Mouse (Mus musculus) forelimb bud, embryonic 11.5 days (tissue): Measurements from ENCODE around the gene Armc12.
"Not testable (repeated sequence)": the region's sequence is repeated elsewhere in the genome, so short reads cannot be mapped to it uniquely, and the experiment has no call there.

Experiments used
- DNase-seq: peaks from one replicate; pipeline ENCODE4 v3.0.0-alpha.2; 2012; ENCODE audit warnings: low read depth, low spot score

Armc12 gene

DNA sequence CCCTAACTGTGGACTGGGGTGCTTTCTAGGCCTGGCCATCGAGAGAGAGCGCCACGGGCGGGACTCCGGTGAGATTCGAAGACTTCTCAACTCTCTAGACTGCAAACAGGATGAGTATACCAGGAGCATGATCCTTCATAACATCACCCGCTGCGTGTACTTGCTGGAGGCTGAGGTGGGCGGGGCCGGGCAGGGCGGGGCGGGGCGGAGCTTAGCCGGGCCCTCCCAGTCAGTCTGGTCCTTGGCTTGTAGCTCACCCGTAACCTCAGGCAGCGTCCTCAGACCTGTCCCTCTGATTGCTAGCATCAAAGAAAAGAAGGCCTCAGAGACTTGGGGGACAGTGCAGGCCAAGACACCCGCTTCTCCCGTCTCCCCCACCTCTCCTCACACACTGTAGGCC is 1.3 kb downstream of the Armc12 start:
- no peak for DNase-seq

DNA sequence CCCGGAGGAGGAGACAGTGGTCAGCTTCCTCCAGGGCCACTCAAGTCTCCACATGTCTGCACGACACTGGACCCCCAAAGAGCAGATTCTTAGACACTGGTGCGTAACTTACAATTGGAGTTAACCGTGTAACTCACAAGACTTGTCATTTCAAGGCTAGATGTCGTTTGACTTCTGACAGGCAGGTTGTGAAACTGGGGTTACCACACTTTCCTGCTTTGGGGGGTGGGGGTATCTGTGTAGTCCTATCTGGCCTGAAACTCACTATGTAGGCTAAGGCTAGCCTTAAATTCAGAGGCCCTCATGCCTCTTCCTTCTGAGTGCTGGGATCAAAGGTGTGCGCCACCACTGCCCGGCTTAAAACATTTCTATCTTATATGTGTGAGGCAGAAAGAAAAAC is 2.0 kb downstream of the Armc12 start:
- DNase-seq = no peak

DNA sequence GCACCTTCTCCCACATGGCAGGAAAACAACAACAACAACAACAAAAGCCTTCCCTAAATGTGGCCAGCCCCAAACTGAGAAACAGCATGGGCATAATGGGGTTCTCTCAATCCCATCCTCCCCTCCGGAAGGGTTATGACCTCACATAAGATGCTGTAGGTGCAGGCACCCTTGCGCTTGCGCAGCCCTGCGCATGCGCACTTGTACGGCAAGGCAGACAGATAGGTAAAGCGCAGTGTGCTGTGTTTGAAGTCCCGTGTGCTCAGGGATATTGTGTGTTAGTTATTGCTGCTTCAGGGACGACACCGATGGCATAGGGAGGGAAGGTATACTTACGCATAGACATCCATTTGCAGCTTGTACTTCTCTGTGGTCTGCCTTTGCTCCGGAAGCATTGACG is 2.7 kb downstream of the Armc12 start:
- no peak for DNase-seq

DNA sequence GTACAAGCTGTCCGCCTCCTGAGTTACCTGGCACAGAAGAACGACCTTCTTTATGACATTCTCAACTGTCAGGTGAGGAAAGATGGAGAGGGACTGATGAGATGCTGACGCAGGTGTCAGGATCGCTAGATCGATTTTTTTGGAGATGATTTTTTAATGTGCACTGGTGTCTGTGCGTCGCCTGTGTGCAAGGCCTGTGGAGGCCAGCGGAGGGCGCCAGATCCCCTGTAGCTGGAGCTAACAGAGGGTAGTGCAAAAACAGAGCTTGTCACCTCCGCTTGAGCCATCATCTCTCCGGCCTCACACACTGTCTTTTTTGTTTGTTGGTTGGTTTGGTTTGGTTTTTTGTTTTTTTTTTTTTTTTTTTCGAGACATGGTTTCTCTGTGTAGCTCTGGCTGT is 7.3 kb downstream of the Armc12 start:
- DNase-seq = no peak

DNA sequence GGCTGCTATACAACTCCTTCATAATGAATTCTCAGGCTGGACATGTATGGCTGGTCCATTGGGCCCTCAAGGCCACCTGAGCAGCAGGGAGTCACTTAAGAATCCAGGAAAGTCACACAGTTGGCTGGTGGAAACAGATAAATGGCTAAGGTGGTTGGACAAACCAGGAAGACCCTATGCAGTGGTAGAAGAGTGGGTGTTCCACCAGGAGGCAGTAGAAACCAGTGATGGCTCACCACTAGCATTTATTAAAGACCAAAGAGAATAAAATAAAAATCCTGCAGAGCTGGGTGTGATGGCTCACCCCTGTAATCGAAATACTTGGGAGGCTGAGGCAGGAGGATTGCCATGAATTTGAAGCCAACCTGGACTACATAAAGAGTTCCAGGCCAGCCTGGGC is 16.3 kb downstream of the Armc12 start:
- DNase-seq = no peak

DNA sequence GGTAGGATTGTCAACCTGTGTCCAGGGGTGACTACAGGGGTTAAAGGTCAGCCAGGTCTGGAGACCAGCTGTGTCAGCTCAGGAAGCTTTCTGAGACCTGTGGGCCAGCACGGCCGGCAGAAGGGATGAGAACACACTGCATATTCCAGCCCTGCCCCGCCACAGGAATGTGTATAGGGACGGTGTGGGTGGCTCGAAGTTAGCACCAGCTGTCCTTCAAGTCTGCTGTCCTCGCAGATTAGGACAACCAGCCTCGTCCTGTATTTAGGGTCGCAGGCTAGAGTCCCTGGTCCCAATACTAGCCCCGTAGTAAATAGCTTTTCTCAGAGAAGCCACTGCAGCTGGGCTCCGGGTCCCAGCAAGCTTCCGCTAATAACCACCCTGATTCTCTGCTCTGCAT is 17.9 kb downstream of the Armc12 start:
- DNase-seq = no peak

DNA sequence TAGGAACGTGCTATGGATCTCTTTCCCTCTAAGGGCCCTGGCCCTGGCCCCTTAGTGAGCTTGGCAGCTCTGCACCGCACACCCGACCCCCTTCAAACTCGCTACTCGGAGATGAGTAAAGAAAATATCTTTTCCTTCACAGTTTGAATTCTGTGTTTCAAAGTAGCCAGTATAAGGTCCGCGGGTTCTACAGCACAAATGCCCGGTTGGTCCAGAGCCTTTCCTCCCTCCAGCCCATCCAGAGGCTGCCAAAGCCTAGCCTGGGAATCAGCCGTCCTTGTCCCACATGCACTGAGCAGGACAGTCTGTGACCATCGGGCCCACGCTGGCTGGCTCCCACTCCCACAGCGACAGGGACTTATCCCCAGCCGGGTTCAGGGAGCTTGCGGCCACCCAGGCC is 18.5 kb downstream of the Armc12 start, which contains the start of gene Clpsl2:
Gene Clpsl2, plus strand, starts transcription at position 301 of the 400 bp plus-strand sequence.
- DNase-seq = no peak

DNA sequence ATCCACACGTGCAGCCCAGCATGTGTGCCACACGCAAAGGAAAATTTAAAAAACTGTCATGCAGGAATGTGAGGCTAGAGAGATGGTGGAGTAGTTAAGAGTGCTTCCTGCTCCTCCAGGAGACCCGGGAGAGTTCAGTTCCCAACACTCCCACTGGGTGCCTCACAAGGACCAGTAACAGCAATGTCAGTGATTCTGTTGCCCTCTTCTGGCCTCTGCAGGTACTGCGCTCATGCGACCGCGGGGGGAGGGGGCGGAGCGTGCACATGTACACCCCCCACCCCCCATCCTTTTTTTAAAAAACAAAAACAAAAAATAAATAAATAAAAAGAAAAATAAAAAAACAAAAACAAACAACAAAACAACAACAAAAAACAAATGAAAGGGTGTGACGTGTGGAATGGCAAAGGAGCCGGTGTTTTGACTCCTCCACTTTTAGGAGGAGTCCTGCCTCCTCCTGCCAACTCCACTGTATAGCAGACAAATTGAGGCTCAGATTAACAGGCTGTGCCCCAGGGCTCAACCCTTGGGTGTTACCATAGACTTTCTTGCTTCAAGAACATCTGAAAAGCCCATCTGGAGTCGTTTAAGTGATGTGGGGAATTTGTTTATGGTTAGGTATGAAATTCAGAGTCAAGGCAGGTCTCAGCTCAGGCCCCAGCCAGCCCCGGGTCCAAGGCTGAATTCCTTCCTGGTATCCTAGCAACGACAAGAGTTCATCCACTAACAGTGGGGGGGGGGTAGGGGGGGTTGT is 22.6 kb downstream of the Armc12 start:
- peak; percentile 85 for DNase-seq

DNA sequence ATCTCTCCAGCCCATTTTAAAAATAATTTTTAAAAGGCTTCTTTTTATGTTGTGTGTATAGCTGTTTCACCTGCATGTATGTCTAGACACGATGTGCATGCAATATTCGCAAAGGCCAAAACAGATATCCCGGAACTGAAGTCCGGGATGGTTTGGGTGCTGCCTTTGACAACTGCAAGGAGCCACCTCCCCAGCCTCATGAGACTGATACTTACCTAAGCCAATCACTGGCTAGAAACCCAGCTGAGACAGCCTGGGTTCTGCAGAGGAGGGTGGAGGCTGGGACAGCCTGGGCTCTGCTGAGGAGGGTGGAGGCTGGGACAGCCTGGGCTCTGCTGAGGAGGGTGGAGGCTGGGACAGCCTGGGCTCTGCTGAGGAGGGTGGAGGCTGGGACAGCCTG is 23.4 kb downstream of the Armc12 start:
- DNase-seq = not testable (repeated sequence)

DNA sequence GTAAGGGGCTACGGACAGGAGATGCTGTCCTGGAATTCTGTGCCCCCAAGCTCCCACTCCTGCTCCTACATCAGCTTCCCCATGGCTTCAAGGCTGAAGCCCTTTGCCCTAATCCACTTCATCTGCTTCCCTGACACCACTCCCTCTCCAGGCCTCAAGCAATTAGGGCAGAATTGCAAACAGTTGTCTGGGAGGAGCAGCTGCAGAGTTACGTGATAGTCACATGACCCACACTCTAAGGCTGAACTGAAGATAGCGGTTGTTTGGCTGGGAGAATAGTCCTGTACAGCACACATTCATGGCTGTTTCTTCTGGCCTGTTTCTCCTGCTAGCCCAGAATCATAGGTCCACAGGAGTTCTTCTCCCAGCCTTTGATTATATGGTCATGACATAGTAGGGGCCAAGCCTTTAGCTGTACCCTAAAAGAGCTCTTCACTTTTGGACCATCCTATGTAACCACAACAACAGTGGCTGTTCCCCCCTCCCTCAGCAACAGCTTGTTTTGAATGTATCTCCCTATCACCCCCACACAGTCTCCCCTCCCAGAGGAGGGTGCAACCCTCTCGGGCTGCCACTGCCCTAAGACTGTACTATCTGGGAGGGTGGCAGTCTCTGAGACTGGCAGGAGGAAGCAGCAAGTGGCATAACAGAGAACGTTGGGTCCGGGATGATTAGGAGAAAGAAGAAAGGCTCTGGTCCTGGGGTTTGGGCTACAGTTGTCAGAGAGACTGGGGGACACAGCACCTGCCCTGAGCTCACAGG is 26.2 kb downstream of the Armc12 start:
- DNase-seq = no peak

DNA sequence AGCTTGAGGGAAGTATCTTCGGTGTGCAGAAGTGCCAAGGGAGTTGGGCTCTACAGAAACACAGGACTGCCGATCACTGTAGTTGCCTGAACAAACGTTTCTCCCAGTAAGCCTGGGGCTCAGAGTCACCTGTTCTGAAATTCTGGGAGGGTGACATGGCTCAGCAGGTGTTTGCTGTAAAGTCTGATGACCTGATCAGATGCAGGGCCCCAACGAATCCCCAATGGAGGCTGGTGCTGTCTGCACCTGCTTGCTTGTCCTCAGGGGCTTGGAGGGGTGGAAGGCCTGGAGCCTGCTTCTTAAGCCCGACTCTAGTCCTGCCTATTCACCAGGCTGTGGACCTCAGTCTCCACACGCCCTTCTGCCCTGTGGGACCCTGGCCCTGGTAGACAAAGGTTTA is 27.2 kb downstream of the Armc12 start:
- DNase-seq = no peak

DNA sequence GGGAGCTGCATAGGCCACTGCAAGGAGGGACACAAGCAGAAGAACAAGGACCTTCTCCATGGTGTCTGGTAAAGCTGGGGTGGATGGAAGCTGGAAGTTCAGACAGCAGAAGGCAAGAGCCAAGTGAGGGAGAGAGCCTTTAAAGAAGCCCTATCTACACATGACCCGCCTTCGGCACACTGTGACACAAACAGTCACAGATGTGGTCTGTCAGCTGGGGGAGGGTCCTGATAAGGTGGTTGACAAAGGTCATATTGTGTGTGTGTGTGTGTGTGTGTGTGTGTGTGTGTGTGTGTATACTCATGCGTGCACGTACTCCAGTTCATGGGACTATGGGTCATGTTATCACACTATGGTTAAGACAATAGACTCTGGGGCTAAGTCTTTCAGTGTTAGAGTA is 30.0 kb downstream of the Armc12 start, which contains the start of gene Clps:
Gene Clps, minus strand, starts transcription at position 169 of the 400 bp plus-strand sequence.
- DNase-seq = no peak

DNA sequence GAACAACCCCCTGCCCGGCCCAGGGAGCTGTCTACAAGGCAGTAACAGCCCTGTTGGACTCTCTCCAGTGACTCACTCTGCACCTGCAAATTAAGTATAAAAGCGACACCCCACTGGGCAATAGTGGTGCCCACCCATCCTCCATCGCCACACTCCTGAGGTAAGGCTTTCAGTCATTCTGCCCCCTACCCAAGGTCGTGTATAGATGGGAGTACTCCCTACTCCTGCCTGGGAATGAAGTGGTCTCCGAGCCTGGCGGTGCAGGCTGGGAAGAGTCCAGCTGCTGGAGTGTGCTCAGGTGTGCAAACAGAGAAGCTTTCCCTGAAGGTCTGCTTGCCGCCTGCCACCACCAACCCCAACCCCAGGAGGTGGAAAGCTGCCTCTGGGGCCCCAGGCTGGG is 31.0 kb downstream of the Armc12 start:
- no peak for DNase-seq

DNA sequence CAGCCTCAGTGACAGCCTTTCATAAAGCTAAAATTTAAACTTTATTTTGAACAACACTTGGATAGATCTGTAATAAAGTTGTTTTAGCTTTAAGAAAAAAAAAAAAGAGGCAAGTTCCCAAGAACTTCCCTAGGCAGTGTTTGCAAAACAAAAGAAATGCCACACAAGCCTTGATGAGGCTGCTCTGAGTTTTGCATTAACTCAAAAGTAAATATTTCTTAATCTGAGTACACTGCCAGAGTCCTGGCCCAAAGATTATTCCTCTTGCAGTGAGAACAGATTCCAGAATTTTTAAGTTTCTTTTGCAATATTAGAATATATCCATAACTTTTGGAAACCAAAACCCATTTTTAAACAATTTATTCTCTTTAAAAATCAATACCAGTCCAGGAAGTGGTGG is 34.6 kb downstream of the Armc12 start:
- no peak for DNase-seq

DNA sequence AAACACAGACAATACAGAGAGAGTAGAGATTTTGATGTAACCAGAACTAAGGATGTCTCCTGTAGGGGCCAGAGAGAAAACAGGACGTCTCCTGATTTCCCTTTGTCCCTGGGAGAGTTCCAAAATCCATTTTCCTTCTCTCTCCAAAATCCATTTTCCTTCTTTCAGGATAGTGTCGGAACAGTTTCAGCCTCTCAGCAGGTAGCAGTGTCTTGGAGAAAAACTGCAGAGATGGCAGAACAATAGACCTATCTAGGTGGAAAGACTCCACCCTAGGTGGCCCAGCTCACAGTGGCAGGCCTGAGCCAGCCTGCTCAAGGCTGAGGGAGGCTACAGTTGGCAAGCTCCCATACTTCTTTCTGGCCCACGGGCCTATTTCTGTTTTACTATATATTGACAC is 36.9 kb downstream of the Armc12 start:
- DNase-seq = no peak

DNA sequence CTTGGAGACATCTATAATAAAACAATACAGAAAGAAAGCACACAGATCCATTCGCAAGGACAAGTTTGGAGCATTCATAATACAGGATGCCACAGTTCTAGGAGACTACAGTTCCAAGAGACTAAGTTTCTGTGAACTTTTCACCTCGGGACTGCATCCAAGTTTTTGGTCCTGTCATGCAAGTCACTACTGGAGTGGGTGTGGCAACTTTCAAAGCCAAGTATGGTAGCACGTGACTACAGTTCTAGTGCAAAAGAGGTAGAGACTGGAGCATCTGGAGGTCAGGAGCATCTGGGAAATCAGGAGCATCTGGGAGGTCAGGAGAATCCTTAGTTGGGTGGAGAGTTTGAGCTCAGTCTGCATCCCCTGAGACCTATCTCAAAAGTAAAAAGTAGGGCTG is 41.3 kb downstream of the Armc12 start:
- no peak for DNase-seq

DNA sequence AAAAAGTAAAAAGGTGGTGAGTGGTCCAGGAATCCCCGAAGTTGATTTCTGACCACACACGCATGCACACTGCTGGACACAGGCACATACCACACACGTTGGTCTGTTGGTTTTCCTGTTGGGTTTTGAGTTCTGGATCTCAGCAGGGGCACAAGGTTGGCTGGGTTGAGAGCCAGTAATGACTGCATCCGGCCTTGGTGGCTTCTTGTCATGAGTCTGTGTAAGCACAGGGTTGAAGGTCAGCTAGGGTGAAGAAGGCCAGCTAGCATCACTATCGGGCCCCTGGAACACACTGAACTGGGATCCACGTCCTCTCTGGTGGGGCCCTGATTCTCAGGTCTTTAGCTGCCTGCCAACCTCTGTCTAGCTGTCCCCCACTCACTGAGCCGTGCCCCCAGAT is 41.9 kb downstream of the Armc12 start:
- DNase-seq = no peak

DNA sequence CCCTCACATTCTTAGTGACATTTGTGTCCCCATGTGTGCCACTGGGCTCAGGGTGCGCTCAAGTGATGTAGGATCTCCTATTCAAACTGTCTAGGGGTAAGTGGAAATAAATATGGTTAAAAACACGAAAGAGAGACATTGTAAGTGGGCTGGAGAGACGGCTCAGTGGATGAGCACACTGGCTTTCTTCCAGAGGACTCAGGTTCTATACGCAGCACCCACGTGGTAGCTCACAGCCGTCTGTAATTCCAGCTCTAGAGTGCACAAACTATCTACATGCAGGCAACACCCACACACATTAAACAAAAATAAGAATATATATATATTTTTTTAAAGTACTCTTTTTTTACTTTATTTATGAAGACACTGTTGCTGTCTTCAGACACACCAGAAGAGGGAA is 42.3 kb downstream of the Armc12 start:
- no peak for DNase-seq

DNA sequence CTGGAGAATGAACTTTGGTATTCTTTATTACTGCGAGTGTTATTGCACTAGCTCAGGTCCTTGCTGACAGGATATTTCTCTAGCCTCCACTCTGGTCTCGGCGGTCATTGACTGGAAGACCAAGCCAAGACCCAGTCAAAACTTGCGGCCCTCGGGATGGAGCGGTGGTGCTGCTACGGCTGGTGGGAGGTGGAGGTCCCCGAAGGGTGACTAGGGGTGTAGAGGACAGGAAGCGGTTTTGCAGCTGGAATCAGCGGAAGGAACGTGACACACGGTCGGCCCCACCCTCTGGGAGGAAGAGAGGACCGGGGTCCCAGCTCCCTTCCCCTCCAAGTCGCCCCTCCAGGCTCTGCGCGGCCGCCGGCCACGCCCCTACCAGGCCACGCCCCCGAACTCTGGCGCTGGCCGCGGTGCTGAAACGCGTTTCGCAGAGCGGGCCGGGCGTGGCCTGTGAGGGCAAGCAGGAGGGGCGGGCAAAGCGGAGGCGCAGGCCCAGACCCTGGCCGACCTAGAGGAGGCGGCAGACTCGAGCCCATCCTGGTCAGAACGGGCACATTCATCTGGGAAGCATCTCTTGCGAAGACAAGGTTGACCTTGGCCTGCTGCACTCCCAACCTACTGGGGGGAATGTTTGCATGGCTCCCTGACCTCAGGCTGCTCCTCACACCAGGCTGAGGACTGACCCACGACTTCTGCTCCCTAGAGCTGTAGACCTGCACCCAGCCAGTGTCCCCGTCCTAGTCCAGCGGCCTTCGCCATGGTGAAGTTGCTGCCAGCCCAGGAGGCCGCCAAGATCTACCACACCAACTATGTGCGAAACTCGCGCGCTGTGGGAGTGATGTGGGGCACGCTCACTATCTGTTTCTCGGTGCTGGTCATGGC is 44.9 kb downstream of the Armc12 start, which contains the start of gene Lhfpl5:
Gene Lhfpl5, plus strand, starts transcription at position 398 of the 882 bp plus-strand sequence.
- DNase-seq = peak; percentile 75

DNA sequence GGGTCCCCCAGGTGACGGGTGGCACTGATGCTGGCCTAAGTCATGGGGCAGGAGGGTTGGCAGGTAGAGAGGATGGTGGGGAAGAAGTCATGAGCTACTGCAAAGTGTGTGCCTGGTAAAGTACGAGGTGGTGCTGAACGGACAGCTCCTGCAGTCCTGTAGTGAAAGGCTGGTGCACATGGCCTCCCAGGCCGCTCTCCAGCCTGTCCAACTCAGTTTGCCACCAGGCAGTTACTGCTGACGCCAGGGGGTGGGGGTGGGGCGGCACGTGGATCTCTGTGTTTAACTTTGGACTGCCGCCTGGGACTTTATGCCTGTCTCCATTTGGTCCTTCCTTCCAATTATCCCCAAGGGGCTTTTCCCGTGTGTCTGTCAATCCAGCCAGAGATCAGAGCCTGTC is 49.8 kb downstream of the Armc12 start:
- peak; percentile 91 for DNase-seq

DNA sequence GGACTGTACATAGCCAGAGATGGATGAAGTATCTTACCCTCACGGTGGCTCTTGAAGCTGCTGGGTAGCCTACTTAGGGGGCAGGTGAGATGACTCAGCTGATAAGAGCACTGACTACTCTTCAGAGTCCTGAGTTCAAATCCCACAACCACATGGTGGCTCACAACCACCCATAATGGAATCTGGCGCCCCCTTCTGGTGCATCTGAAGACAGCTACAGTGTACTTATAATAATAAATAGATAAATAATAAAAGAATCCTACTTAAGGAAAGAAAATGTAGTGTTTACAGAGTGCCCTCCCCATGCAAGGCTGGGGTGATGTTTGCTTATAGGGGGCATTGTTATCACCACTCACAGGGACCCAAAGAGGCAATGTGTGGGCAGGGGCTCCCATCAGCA is 50.5 kb downstream of the Armc12 start:
- DNase-seq = no peak

DNA sequence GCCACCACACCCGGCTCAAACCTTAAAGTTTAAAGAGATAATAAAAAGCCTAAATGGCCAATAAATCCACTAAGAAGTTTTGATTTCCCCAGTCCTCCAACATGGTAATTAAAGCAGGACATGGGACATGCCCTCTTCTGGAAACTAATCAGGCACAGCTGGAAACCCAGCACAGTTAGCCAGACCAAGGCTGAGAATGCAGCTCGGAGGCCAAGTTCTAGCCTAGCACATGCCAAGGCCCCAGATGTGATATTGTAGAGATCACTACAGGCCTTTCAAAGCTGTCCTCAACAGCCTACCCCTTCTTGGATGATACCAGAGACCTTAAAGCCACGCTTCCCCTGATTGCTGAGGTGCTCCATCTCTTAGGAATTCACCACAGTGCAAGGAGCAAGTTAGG is 55.9 kb downstream of the Armc12 start:
- no peak for DNase-seq
